Mouse (Mus musculus) granulocyte monocyte progenitor cell, adult 5-6 weeks (primary cell): ENCODE measurements around the gene Cd300lf. TPM values are rescaled to one million over a fixed set of nuclear protein-coding genes. Genes with fewer than 3 reads are reported as not detected.
A peak's percentile ranks its signal among the peaks of the same experiment; 100 is the strongest.

ENCODE experiments used
- ATAC-seq: replicated peaks from 2 replicates; pipeline ENCODE4 v1.8.0; 2016; ENCODE audit warnings: mild to moderate bottlenecking, moderate TSS enrichment, inconsistent platforms; ENCODE audit not compliant: poor library complexity, severe bottlenecking
- total RNA-seq, 2 experiments: library from RNA; stranded (forward) in 1 of 2; stranded (reverse) in 1 of 2; fragments of 200-712, 200-1000 nt in 1 of 2; fragments of >200 nt in 1 of 2; fragmentation: Nextera tagmentation in 1 of 2; gene quantifications; 2 replicates each; pipeline ENCODE4 v1.2.3; 2014 to 2017

Cd300lf gene
- total RNA-seq, 2 experiments from 2014 or later: 0.46 TPM; not detected in 1

DNA sequence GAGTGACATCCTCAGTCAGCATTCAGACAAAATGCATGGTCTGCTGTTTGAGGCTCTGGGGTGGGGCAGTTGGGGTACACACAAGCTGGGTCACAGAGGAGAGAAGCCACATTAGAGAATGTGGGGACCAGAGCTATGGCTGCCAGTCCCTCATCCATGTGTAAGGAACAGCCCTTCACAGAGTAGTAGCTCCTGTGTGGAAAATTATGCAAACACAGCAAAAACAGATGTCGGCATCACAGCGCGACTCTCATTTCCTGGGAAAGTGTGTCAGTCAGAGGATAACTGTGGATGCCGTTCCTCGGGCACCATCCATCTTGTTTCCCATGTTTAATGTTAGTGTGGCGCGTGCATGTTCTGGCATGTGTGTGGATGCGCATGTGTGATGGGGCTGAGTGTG is 25.6 kb downstream of the Cd300lf start:
- no peak for ATAC-seq

DNA sequence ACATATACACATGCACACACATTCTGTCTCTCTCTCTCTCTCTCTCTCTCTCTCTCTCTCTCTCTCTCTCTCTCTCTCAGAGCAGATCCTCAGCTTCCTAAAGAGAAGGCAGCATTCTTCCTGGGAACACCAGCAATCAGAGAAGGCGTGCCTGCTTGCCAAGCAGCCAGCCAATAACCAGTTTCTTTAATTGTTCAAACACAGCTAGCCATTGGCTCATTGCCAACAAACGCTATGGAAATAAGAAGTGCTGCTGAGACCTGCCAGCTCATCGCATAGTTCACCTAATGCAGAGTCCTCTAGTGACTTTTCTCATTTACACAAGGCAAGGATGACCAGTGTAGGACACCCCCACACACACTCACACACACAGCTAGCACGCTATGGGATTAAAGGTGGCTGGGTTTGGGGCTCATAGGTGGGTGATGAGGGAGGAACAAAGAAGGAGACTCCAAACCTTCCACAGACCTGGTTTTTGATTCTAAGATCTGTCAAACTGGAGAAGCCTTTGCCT is 26.3 kb downstream of the Cd300lf start:
- ATAC-seq: no peak

DNA sequence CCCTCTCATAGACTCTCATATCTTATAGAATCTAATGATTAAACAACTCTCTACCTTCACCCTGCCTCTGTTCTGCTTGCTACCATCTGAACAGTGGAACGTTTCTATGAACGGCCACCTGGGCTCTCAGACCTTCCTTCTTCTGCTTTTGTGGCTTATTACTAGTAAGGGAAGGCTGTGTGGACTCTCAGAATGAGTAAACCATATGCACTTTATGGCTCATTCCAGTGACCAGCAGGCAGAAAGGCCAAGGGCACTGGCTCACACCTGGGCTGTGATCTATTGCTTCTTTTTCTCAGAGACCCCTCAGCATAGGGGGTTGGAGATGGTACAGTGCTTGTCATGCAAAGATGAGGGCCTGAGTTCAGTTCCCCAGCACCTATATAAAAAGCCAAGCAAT is 27.2 kb downstream of the Cd300lf start:
- ATAC-seq: no peak

DNA sequence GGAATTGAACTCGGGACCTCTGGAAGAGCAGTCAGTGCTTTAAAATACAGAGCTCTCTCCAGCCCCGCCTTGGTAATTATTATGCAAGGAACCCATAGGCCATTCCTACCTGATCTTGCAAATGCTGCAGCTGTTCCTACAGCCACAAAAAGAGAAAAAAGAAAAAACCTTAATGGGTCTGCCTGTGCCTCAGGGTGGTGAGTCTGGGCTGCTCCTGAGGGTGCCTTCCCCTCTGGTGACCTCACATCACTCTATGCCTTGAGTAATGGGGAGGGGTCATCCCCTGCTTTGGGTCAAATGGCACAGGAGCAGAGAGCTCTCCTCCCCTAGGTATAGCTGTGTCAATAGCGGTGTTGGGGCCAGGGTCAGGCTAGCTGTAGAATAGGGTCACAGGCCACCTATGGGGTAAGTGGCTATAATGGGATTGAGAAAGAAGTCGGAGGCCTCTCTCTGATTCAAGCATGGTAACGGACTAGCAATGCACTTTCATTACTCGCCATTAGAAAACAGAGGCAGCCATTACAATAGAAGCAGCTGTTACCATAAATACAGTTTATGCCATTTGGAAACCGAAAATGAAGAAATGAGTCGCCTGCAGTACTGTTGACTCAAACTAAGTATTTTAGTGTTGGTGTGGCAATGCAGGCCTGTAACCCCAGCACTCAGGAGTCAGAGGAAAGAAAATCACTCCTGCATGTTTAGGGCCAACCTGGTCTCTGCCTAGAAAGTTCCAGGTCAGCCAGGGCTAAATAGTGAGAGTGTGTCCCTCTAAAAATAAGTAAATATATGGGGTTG is 28.8 kb downstream of the Cd300lf start:
- peak; percentile 40 for ATAC-seq

DNA sequence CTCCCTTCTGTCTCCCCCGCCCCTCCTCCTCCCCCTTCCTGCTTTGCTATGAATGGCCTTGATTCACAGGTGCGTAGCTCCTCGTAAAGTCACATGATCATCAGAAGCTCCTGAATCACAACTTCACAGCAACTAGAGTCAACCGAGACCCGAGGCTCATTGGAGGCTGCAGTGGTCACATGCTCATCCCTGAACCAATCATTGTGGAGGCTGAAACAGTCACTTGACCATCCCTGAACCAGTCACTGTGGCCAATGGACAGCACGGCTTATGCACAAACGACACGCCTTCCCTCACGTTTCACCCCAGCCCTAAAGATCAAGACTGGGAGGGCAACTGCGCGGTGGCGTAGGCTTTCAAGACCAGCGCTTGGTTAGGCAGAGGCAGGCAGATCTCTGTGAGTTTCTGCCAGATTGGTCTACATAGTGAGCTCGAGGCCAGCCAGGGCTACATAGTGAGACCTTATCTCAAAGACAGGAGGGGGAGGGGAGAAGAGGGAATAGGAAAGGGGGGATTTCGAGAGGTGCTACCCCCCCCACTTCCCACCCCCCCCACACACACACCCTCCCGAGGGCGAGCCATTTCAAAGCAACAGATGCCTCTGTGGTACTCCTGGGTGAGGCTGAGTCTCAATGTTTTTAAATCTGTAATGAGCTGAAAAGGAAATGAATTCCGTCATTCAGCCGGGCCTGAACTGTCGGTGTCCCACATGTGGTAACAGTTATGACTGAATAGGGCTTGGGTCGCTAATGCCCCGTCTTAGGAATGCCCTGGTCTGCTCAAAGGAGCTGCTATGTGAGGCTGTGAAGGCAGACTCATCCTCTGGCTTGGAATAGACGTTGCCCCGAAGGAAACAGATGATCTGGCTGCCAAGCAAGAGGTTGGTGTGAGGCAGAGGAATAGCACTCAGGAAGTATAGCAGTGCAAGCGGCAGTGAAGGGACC is 30.1 kb downstream of the Cd300lf start:
- no peak for ATAC-seq

DNA sequence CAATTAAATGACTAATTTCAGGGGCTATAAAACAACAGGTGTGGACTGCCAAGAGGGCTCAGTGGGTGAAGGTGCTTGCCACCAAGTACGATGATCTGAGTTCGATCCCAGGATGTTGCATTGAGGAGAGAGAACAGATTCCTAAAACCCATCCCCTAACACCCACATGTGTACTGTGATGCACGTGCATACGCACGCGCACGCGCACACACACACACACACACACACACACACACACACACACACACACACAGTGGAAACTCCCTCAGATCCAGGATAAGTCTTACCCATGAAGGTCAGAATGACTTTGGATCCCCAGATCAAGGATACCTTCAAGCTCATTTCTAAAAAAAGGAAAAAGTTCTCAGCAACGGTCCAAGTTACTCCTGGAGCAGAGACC is 31.7 kb downstream of the Cd300lf start:
- ATAC-seq: no peak

DNA sequence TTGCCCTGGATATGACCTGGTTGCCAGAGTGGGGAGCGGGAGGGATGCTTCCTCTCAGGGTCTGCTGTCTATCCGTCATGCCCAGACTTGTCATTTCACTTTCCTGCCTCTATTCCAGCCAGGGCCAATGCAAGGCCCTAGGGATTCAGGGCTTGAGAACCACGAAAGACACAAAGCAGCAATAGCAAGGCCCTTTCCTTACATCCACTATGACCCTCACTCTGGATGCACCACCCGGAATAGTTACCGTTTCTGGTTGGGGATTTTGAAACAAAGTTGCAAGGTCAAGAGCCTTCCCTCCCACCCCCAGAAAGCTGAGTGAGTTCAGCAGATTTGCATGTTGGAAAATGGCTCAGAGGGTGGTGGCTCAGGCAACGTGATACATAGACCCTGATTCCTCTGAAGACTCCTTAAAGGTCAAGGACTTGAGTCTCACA is 32.2 kb downstream of the Cd300lf start:
- ATAC-seq: no peak

DNA sequence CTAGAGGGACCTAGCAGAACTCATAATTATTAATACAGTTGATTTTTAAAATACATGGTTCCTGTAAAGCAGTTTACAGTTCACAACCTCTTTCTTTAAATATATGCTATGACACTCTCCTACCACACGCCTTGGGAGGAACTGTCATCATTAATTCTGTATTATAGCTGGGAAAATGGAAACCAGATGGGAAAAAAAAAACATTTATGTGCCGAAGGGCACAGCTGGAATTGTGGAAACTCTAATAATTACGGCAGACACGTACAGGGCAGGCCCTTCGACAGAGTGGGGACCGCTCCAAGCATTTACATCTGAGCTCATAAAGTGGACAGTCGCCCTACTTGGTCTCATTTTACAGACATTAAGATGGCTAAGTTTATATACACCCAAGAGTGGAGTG is 33.1 kb downstream of the Cd300lf start:
- no peak for ATAC-seq

DNA sequence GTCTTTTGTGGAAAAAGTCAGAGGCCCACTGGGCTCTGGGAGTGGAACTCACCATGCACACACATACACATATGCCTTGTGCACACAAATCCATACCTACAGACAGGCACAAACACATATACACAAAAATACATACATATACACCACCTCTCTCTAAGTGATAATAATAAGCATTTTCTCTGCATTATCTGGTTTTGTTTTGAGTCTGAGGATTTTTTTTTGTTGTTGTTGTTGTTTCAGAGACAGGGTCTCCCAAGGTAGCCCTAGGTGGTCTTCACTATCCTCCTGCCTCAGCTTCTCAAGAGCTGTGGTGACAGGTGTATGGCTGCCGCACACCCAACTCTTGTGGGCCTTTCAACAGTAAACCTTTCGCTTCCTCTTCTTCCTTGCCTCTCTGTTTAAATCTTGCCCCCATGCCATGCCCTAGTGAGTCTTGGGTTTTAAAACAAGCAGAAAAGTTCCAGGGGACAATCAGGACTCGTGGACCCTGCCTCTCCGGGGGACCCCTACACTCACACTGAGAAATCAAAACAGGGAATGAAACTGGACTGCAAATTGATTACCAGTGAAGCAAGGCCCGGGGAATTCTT is 33.7 kb downstream of the Cd300lf start:
- ATAC-seq: no peak

DNA sequence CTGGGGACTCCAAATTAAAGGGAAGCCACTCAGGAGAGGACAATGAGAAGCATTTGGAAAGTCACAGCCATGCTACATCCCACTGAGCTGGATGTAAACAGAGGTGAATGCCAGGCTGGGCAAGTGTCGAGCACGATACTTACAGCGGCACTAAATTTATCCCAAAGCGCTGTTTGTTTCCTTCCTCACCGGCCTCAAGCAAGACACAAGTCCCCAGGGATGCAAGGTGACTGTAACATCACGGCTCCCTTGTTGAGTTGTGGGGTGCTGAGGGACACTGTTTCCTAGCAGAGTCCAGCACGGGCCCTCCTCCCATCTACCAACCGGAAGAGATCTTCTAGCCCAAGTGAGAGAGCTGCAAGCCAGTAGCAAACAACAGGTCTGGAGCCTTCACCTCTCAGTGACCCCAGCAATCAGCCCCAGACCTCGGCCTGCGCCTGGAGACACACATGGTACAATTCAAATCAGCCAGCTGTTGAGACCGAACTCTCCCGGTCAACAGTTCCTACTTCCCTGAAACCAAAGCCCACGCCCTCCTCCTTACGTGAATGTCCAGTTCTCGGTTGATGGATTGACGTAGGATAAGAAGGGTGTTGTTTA is 34.5 kb downstream of the Cd300lf start:
- no peak for ATAC-seq

DNA sequence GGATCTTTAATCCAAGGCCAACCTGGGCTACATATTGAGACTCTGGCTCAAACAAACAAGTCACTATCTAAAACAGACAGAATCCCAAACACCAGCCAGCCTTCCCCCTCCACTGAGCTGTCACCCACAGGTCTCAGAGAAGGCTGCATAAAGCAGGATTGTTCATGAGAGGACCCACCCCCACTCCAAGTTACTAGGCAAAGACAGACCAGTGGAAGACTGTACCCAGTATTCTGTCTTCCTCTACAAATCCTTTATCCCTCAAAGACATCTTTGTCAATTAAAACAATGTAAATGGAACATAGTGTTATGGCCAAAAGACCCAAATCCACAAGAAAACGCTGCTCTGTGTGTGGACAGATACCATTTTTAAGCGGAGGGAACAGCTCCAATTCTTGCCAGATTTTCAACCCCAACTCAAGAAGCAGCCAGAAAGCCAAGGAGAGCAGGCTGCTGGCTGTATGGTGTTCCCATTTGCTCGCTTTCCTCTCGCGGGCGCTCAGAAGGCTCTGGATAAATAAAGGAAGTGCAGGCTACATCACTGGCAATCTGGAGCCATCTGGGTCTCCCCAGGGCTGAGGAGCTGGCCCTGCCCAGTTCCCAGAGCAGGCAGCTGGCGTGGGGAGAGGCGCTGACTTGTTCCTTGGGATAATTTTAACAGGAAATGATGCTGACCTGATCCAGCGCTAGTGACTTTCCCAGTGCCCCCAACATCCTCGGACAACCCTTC is 35.4 kb downstream of the Cd300lf start:
- no peak for ATAC-seq

DNA sequence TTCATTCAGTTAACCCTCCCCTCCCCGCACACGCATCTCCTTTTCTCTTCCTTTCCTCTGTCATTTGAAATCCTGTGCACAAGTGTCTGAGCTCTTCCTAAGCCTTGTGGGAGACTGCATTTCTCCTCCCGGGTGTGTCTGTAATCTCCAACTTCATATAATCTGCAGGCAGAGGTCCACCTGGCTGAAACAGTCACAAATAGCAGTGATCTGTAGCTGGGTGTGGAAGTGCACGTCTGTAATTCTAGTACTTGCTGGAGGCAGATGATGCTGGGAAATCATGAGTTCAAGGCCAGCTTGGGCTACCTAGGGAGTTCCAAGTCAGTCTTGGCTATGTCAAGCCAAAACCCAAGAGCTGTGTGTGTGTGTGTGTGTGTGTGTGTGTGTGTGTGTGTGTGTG is 41.7 kb downstream of the Cd300lf start:
- no peak for ATAC-seq

DNA sequence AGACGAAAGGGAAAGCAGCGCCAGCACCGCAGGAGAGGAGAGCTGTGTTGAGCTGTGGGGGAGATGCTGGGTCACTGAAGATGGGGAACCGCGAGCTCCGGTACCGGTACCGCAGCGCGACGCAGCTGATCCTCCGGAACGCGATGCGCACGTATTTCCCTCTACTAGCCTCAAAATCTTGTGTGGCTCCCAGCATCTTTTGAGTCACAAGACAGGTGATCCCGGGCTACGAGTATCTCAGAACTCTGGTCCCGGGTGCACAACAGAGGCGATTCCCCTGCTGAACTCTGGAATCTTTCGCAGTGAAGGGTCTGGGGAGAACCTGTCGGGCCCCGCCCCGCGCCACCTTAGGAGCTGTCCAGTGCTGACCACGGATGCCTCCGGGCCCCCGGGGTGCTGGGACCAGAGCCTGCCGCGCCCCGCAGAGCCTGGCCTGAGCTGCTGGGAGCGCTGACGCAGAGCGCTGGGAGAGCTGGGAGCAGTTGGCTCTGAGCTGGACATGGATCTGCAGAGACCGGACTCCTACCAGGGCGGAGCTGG is 42.4 kb downstream of the Cd300lf start, which contains the start of gene Rab37:
Rab37 (plus strand) TSS at position 70 of the 540 bp plus-strand sequence.
- peak; percentile 83 for ATAC-seq

DNA sequence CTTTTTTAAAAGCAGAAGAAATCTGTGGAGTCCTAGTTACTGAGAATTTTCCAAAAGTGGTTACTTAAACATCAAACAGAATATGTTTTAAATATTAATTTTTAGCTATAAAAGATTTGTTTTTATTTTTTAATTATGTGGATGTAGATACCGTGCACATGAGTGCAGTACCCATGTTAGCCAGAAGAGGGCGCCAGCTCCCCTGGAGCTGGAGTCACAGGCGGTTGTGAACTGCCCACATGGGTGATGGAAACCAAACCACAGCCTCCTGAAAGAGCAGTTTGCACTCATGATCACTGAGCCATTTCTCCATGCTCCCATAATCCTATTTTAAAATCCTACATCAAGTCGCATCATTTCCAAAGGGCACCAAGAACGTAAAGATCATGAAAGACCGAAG is 43.9 kb downstream of the Cd300lf start:
- no peak; the same call in 1 of the 2 replicates for ATAC-seq

DNA sequence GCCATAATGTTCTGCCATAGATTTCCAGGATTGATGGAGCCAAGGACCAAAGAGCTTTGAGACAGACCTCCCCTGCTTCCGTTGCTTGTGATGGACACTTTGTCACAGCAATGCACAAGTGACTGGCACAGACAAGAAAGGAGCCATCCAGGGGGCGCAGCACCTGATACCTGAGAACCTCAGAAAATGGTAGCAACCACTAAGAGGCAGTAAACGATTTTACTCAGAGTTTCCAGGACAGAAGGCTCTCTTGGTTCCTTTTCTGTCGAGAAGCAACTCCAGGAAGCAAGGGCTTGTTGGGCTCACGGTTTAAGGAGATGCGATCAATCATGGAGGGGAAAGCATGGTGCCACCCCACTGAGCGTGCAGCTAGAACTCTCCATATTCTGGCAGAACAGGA is 47.6 kb downstream of the Cd300lf start:
- no peak for ATAC-seq

DNA sequence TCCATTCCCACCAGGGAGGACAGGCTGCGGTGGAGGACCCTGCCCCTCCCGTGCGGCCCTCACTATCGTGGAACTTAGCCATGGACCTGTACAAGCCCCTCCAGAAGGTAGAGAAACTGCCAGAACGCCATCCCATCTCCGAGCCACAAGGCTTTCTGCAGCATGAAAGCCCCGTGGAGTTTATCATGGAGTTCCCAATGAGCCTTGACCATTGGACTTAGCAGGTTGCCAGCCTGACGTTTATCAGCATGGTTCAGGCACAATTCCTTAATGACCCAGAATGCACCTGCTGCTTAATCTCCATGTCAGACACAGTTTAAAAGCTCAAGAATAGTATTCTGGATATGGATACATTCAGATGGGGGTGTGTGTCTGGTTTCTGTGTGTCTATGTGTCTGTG is 48.7 kb downstream of the Cd300lf start:
- no peak for ATAC-seq

DNA sequence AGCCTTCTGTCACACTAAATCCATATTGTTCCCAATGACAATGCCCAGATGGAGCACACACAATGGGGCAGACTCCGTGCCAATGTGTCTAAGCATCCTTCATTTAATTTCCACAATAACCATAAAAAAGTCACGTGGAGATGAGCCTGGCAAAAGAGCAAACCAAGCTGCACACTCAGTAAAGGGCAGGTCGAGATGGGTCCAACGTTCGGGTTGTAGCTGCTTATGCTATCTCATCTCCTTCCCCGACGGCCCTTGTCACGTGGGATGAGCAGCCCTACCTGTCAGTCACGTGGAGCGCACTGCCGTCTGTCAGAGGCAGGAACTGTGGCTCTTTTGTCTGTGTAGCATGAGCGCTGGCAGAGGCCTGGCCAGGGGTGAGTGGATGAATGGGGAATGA is 49.2 kb downstream of the Cd300lf start:
- no peak for ATAC-seq

DNA sequence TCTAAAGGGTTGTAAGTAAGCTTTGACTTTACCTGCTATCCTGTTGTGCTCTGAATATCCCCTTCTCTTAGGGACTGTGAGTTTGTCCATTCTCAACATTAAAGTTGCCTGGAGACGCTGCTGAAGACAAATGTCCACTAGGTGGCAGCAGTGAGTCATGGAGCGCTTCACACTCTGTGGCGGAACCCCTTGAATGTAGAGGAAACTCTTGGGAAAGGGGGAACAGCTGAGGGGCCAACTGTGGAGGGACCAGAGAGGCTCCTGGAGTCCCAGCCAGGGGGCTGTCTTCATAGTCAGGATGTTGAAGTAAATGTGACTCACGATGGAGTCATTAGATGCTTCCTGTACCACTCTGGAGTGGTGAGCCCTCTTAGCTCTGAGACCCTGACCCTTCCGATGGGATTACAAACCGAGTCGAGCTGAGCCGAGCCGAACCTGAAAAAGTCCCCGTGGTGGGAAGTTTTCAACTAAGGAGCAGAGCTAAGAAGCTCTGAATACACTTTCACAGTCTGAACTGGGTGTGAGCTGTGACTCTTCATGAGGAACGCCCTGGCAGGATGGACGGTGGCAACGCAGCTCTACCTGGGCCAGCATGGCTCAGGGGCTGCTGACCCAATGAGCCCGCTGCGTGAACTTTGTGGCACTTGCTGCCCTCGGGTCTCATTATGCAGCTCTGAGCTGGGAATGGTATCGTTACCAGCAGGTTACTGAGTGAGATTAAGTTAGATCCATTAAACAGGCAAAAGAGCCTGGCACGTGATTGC is 50.2 kb downstream of the Cd300lf start:
- ATAC-seq: peak; percentile 83

DNA sequence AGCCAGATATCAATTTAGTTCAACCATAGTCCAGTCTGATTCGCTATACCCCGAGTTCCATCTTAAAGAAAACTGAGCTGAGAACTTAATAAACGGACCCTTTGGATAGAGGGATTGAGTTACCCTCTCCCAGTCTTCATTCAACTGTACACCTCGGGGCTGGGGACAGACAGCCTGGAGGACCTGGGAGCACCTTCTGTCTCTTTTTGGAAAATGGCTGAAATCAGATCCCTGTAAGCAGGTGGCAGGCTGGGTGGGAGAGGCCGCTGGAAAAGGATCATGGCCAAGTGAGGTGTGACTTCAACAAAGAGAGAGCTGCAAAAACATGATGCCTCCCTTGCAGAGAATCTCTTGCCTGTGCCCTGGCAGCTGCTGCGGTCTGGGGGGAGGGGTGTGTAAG is 51.6 kb downstream of the Cd300lf start:
- ATAC-seq: no peak
